Mouse (Mus musculus) liver, postnatal 0 days (tissue): Measurements from ENCODE around the gene Tmem230. TPM values are rescaled to one million over a fixed set of nuclear protein-coding genes. Genes with fewer than 3 reads are reported as not detected.

Source experiments
- ATAC-seq: fragments of 200-750 bp; cut with Nextera tagmentation; 2 replicates; pipeline ENCODE4 v1.8.0; 2017; ENCODE audit warnings: mild to moderate bottlenecking, moderate library complexity
- DNase-seq: peaks from one replicate; pipeline ENCODE4 v3.0.0-alpha.2; 2016
- H3K27ac ChIP-seq: fragments of 300-500 bp; sonication (generic); 2 replicates; pipeline ENCODE4 v1.5.1; 2014; ENCODE audit warnings: antibody characterized with exemption, moderate library complexity, mild to moderate bottlenecking, low read depth
- H3K27me3 ChIP-seq: fragments of 300-500 bp; sonication (generic); 2 replicates; pipeline ENCODE4 v1.6.1; 2014; ENCODE audit warnings: low read length, control low read depth, mixed read lengths; ENCODE audit not compliant: insufficient read depth
- H3K36me3 ChIP-seq: fragments of 300-500 bp; sonication (generic); replicated peaks from 2 replicates; pipeline ENCODE4 v1.6.1; 2014; ENCODE audit warnings: mild to moderate bottlenecking, control low read depth, low read length, moderate library complexity, mixed read lengths; ENCODE audit not compliant: insufficient read depth
- H3K4me1 ChIP-seq: fragments of 300-500 bp; sonication (generic); 2 replicates; pipeline ENCODE4 v1.6.1; 2014; ENCODE audit warnings: antibody characterized with exemption, mild to moderate bottlenecking, control low read depth; ENCODE audit not compliant: insufficient read depth
- H3K4me2 ChIP-seq: fragments of 300-500 bp; sonication (generic); 2 replicates; pipeline ENCODE4 v1.6.1; 2014; ENCODE audit warnings: low read depth, mild to moderate bottlenecking, low read length, moderate library complexity, mixed read lengths
- H3K4me3 ChIP-seq: fragments of 300-500 bp; sonication (generic); 2 replicates; pipeline ENCODE4 v1.5.1; 2014; ENCODE audit warnings: low read depth, low read length
- H3K9ac ChIP-seq: fragments of 300-500 bp; sonication (generic); replicated peaks from 2 replicates; pipeline ENCODE4 v1.6.1; 2014; ENCODE audit warnings: mild to moderate bottlenecking, moderate library complexity
- H3K9me3 ChIP-seq: fragments of 300-500 bp; sonication (generic); 2 replicates; pipeline ENCODE4 v1.6.1; 2016; ENCODE audit warnings: mild to moderate bottlenecking, control low read depth, low read length, mixed read lengths
- CTCF ChIP-seq: sonication (generic); IDR thresholded peaks from 2 replicates; pipeline ENCODE4 v1.5.1; 2016; ENCODE audit warnings: antibody characterized with exemption, low read depth
- EP300 ChIP-seq: IDR thresholded peaks from 2 replicates; pipeline ENCODE4 v1.6.1; 2016; ENCODE audit warnings: antibody characterized with exemption, low read depth, mild to moderate bottlenecking
- WGBS: fragments of 180-500 bp; shearing (Covaris S2); extraction: QIAGEN DNeasy Blood & Tissue Kit; methylation state at CpG from one replicate; pipeline ENCODE4 v1.1.7; 2014; ENCODE audit not compliant: insufficient replicate concordance; 5-methylcytosine and 5-hydroxymethylcytosine counted together
- polyA plus RNA-seq: library from polyadenylated mRNA; unstranded; fragments of >200 nt; fragmentation: Nextera tagmentation; extraction: Ambion mirVana; gene quantifications from 2 replicates; pipeline ENCODE4 v1.2.1, GENCODE M21; 2015

Tmem230 gene
- polyA plus RNA-seq, 1 experiment from 2014 or later, result 19.1 TPM

- no peak for ATAC-seq
Observed at GRCm38 (mm10) chr2:132211995-132212656, 35.5 kb downstream of the Tmem230 start.

DNA sequence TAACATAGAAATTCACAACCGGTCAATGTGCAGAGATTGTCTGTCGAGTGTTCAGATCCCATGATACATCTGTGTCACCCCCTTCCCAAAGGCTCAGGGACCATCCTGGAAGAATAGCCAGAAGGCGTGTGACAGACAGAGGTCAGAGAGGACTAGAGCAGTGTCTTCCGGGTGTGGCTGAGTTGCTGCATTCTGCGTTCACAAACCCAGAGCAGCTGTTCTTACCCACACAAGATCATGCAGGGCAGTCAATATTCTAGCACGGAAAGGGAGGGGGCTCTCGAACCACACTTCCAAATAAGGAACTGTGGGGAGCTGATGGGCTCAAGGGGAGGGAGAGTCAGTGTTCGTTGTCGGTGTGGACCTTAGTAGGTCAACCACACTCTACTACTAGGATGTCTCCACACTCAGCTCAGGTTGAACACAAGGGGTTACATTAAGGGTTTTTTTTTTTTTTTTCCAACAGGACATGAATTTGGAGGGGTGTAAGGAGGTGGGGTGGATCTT lies 36.7 kb downstream of the Tmem230 start:
- no peak overlapping the region for H3K9ac ChIP-seq
- 75% methylated on average over 9 of the region's 9 CpGs for WGBS
- no peaks in the 10 kb centered on the region for H3K36me3 ChIP-seq
- ATAC-seq, result no peak
- no peak overlapping the region for H3K27ac ChIP-seq
- TF ChIP-seq EP300 (no peak), CTCF (no peak)
- H3K4me1 ChIP-seq, result no peaks in the 10 kb centered on the region
- no peak overlapping the region for H3K4me2 ChIP-seq
- no peaks in the 10 kb centered on the region for H3K27me3 ChIP-seq
- H3K4me3 ChIP-seq, result no peak overlapping the region
- DNase-seq, result no peak
- no peaks in the 10 kb centered on the region for H3K9me3 ChIP-seq

More at GRCm38 (mm10) chr2:132211995-132212656, 35.5 kb downstream of the Tmem230 start:
- TF ChIP-seq EP300 (no peak), CTCF (no peak)
- no peak overlapping the region for H3K4me2 ChIP-seq
- DNase-seq, result no peak
- no peak overlapping the region for H3K4me3 ChIP-seq
- no peak overlapping the region for H3K9ac ChIP-seq
- no peak overlapping the region for H3K27ac ChIP-seq
- no peaks in the 10 kb centered on the region for H3K9me3 ChIP-seq
- no peaks in the 10 kb centered on the region for H3K4me1 ChIP-seq
- whole genome bisulfite sequencing, result 74% methylated on average over 5 of the region's 5 CpGs
- H3K27me3 ChIP-seq, result no peaks in the 10 kb centered on the region
- H3K36me3 ChIP-seq, result no peaks in the 10 kb centered on the region

- Histone ChIP-seq H3K27ac (no peak overlapping the region), H3K27me3 (no peaks in the 10 kb centered on the region), H3K9ac (no peak overlapping the region), H3K4me2 (no peak overlapping the region), H3K4me3 (no peak overlapping the region), H3K36me3 (no peaks in the 10 kb centered on the region), H3K4me1 (no peaks in the 10 kb centered on the region), H3K9me3 (no peaks in the 10 kb centered on the region)
- WGBS, result 62% methylated on average over 8 of the region's 8 CpGs
- DNase-seq, result no peak
- TF ChIP-seq CTCF (no peak), EP300 (no peak)
- no peak for ATAC-seq
Observed at GRCm38 (mm10) chr2:132208246-132208881, 39.2 kb downstream of the Tmem230 start.

DNA sequence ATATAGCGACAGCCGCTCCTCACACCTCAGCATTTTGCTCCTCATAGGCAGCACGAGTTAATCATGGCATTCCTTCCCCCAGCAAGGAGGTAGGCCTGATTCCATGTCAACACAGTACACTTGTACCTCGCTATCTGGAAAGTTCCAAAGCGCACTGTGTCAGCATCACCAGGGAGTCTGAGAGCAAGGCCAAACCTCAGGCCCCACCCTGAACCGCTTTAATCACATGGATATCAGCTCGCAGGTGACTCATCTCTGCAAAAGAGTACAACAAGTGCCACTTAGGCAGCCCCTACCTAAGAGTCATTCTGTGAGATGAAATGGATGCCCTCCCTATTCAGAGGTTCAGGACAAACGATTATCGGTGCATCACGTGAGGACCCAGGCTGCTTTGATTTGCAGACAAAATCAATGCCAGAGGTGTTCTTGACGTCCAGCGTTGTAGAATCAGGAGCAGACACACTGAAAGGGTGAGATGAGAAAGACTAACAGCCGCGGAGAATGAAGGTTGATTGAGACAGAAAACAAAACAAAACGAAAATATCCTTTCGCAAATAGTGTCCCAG lies 41.2 kb downstream of the Tmem230 start:
- DNase-seq, result no peak
- H3K4me3 ChIP-seq, result no peak overlapping the region
- H3K27me3 ChIP-seq, result no peaks in the 10 kb centered on the region
- no peak for TF ChIP-seq EP300
- no peak for TF ChIP-seq CTCF
- H3K4me1 ChIP-seq, result no peaks in the 10 kb centered on the region
- no peak overlapping the region for H3K27ac ChIP-seq
- no peaks in the 10 kb centered on the region for H3K36me3 ChIP-seq
- no peak overlapping the region for H3K4me2 ChIP-seq
- no peak for ATAC-seq
- 79% methylated on average over 16 of the region's 16 CpGs for WGBS
- H3K9me3 ChIP-seq, result no peaks in the 10 kb centered on the region
- H3K9ac ChIP-seq, result no peak overlapping the region

DNA sequence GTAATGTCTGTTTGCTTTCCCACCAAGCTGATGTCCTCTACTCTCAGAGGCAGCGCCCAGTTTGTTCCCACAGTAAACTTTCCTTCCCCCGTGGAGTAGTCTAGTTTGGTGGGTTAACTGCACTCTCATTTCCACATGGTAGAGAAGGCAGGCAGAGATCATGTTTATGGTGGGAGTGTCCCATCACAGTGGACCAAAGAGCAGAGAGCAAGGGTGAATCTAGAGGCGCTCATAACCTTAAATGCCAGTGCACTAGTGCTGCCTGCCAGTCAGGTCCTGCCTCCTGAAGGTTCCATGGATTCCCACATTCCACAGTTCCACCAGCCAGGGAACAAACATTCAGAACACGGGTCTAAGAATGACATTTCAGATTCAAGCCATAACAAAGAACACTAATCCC lies 42.1 kb downstream of the Tmem230 start:
- Histone ChIP-seq H3K9ac (no peak overlapping the region), H3K4me2 (no peak overlapping the region), H3K4me3 (no peak overlapping the region), H3K36me3 (no peaks in the 10 kb centered on the region), H3K4me1 (no peaks in the 10 kb centered on the region), H3K9me3 (no peaks in the 10 kb centered on the region), H3K27me3 (no peaks in the 10 kb centered on the region), H3K27ac (no peak overlapping the region)
- TF ChIP-seq CTCF (no peak), EP300 (no peak)
- ATAC-seq, result no peak
- DNase-seq, result no peak
- WGBS, result 70% methylated on average over 4 of the region's 4 CpGs

GRCm38 (mm10) chr2:132203773-132204172 lies 43.8 kb downstream of the Tmem230 start:
- no peak overlapping the region for H3K9ac ChIP-seq
- no peaks in the 10 kb centered on the region for H3K9me3 ChIP-seq
- no peaks in the 10 kb centered on the region for H3K36me3 ChIP-seq
- H3K4me2 ChIP-seq, result no peak overlapping the region
- no peak for ATAC-seq
- H3K27me3 ChIP-seq, result no peaks in the 10 kb centered on the region
- H3K27ac ChIP-seq, result no peak overlapping the region
- no peak overlapping the region for H3K4me3 ChIP-seq
- 0 out of 2 replicates have a peak, but pooled peaks have one; percentile 16 for TF ChIP-seq CTCF
- no peak for TF ChIP-seq EP300
- H3K4me1 ChIP-seq, result no peaks in the 10 kb centered on the region
- WGBS, result 56% methylated on average over 3 of the region's 3 CpGs
- peak; percentile 31 for DNase-seq
